Mouse (Mus musculus) heart, embryonic 14.5 days (tissue): Measurements from ENCODE around the gene Mark2. TPM values are rescaled to one million over a fixed set of nuclear protein-coding genes. Genes with fewer than 3 reads are reported as not detected.
A peak's percentile ranks its signal among the peaks of the same experiment; 100 is the strongest.

Experiments
- ATAC-seq: fragments of 200-750 bp; cut with Nextera tagmentation; 2 replicates; pipeline ENCODE4 v1.8.0; 2017; ENCODE audit warnings: low read depth, moderate TSS enrichment; ENCODE audit not compliant: insufficient number of reproducible peaks, insufficient read depth, low FRiP score
- H3K27ac ChIP-seq, 2 experiments: fragments of 200-500 bp in 1 of 2; fragments of 300-500 bp in 1 of 2; sonication (generic) in 1 of 2; replicated peaks in 1 of 2; 2 replicates each; pipeline ENCODE4 v1.5.1; 2012 to 2014; ENCODE audit warnings: low read depth in 2 of 2, low read length in 2 of 2, control low read depth in 1 of 2, mild to moderate bottlenecking in 1 of 2, mixed read lengths in 1 of 2; ENCODE audit not compliant: control insufficient read depth in 1 of 2, insufficient read depth in 1 of 2
- H3K27me3 ChIP-seq: fragments of 300-500 bp; sonication (generic); 2 replicates; pipeline ENCODE4 v1.6.1; 2014; ENCODE audit warnings: mild to moderate bottlenecking, low read length, control low read depth; ENCODE audit not compliant: control insufficient read depth, insufficient read depth
- H3K36me3 ChIP-seq: fragments of 300-500 bp; sonication (generic); 2 replicates; pipeline ENCODE4 v1.6.1; 2014; ENCODE audit warnings: mild to moderate bottlenecking, control low read depth, low read length, mixed read lengths; ENCODE audit not compliant: control insufficient read depth, insufficient read depth
- H3K4me1 ChIP-seq, 2 experiments: fragments of 200-500 bp in 1 of 2; fragments of 300-500 bp in 1 of 2; sonication (generic) in 1 of 2; 2 replicates each; pipeline ENCODE4 v1.6.1; 2012 to 2014; ENCODE audit warnings: low read length in 2 of 2, control low read depth in 1 of 2, mixed read lengths in 1 of 2; ENCODE audit not compliant: control insufficient read depth in 2 of 2, insufficient read depth in 2 of 2
- H3K4me2 ChIP-seq: fragments of 300-500 bp; sonication (generic); 2 replicates; pipeline ENCODE4 v1.6.1; 2014; ENCODE audit warnings: mild to moderate bottlenecking, low read length
- H3K4me3 ChIP-seq, 2 experiments: fragments of 200-500 bp in 1 of 2; fragments of 300-500 bp in 1 of 2; sonication (generic) in 1 of 2; 2 replicates each; pipeline ENCODE4 v1.5.1; 2012 to 2014; ENCODE audit warnings: low read length in 2 of 2, mild to moderate bottlenecking in 2 of 2, control low read depth in 1 of 2, low read depth in 1 of 2, moderate library complexity in 1 of 2; ENCODE audit not compliant: control insufficient read depth in 1 of 2, insufficient read depth in 1 of 2
- H3K9ac ChIP-seq: fragments of 300-500 bp; sonication (generic); 2 replicates; pipeline ENCODE4 v1.6.1; 2014; ENCODE audit warnings: mild to moderate bottlenecking, low read length
- H3K9me3 ChIP-seq: fragments of 300-500 bp; sonication (generic); 2 replicates; pipeline ENCODE4 v1.6.1; 2016; ENCODE audit warnings: low read length, control low read depth; ENCODE audit not compliant: control insufficient read depth
- WGBS: fragments of 180-500 bp; shearing (Covaris S2); extraction: QIAGEN DNeasy Blood & Tissue Kit; methylation state at CpG from one replicate; pipeline ENCODE4 v1.1.7; 2014; 5-methylcytosine and 5-hydroxymethylcytosine counted together
- polyA plus RNA-seq: library from polyadenylated mRNA; unstranded; fragments of >200 nt; fragmentation: Nextera tagmentation; extraction: Ambion mirVana; gene quantifications from 2 replicates; pipeline ENCODE4 v1.2.1, GENCODE M21; 2014

Mark2 gene
- polyA plus RNA-seq, 1 experiment from 2014 or later, result 40.2 TPM

- WGBS, result under 1% methylated on average over 78 of the region's 97 CpGs
- Histone ChIP-seq H3K4me1 (peaks cover 38 to 50% of the 10 kb centered on the region in 2 experiments), H3K36me3 (peaks cover 33% of the 10 kb centered on the region), H3K4me2 (peak overlapping the region; percentile 93), H3K9ac (peak overlapping the region; percentile 91), H3K27me3 (no peaks in the 10 kb centered on the region), H3K27ac (peak overlapping the region; percentile 89 to 95), H3K9me3 (no peaks in the 10 kb centered on the region), H3K4me3 (peak overlapping the region; percentile 76 to 85)
- peak; percentile 37 for ATAC-seq
Observed at GRCm38 (mm10) chr19:7267781-7268721, 73.6 kb downstream of the Mark2 start.

DNA sequence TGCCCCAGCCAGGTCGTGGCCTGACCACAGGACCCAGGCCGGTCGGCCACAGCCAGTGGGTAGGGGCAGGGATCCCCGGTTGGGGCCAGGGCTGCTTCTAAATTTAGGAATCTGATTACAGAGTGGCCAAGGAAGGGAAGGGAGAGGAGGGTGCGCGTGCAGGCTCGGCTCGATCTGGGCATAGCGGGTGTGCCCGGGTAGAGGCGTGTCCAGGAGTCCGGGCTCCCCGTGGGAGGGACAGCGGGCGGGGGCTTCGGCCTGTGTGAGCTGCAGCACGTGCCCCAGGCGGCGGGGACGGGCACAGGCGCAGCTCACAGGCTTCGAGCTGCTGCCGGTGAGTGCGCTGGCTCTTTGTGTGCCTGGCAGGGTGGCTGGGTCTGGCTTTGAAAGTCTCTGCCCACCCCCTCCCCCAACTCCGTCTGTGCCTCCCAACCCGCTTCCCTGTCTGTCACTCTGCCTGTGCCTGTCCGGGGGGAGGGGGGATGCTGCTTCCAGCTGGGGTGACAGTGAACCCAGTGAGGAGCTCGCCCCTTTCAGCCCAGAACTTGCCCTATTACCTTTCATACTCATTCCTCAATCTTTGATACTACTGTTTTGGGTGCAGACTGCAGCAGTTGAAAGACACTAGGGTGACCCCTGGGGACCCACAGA, 74.4 kb downstream of the Mark2 start, which contains the start of gene Rcor2:
Rcor2 (plus strand) TSS at position 235 of the 651 bp plus-strand sequence.
- H3K27ac ChIP-seq, result peak within 1 kb of the TSS; percentile 89 to 95
- peaks cover 25% of the 10 kb centered on the region for H3K36me3 ChIP-seq
- H3K4me2 ChIP-seq, result peak within 1 kb of the TSS; percentile 93
- peak within 1 kb of the TSS; percentile 76 to 85 for H3K4me3 ChIP-seq
- peak within 1 kb of the TSS; percentile 91 for H3K9ac ChIP-seq
- peaks cover 38 to 50% of the 10 kb centered on the region in 2 experiments for H3K4me1 ChIP-seq
- no peaks in the 10 kb centered on the region for H3K27me3 ChIP-seq
- H3K9me3 ChIP-seq, result peaks cover 4% of the 10 kb centered on the region; the same call in 1 of the 2 replicates
- ATAC-seq, result peak; percentile 72
- WGBS, result under 1% methylated on average over 26 of the region's 28 CpGs

DNA sequence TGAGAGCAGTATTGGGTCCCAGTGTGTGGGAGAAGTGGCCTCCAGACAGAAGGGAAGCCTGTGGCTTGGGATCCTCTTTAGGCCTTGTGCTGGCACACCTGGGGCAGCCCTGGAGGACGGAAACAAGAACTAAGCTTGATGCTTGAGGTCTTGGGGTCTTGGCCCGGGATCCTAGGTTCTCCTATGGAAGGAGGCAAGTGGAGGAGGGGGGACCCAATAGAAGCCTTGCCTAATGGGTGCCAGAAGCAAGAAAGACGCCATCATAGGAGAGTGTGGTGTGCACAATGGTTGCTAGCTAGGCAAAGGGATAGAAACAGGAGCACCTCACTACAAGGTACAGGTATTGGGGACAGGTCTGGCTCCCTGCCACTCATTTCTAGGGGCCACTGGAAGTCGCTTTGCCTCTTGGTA, 75.2 kb downstream of the Mark2 start:
- Histone ChIP-seq H3K4me1 (peaks cover 38 to 50% of the 10 kb centered on the region in 2 experiments), H3K27ac (peak overlapping the region; percentile 89 to 95), H3K4me2 (peak overlapping the region; percentile 93), H3K27me3 (no peaks in the 10 kb centered on the region), H3K36me3 (peaks cover 17% of the 10 kb centered on the region), H3K9me3 (peaks cover 4% of the 10 kb centered on the region; the same call in 1 of the 2 replicates), H3K4me3 (no peak overlapping the region), H3K9ac (peak overlapping the region; percentile 91)
- ATAC-seq, result no peak
- WGBS, result 53% methylated on average over 4 of the region's 4 CpGs

DNA sequence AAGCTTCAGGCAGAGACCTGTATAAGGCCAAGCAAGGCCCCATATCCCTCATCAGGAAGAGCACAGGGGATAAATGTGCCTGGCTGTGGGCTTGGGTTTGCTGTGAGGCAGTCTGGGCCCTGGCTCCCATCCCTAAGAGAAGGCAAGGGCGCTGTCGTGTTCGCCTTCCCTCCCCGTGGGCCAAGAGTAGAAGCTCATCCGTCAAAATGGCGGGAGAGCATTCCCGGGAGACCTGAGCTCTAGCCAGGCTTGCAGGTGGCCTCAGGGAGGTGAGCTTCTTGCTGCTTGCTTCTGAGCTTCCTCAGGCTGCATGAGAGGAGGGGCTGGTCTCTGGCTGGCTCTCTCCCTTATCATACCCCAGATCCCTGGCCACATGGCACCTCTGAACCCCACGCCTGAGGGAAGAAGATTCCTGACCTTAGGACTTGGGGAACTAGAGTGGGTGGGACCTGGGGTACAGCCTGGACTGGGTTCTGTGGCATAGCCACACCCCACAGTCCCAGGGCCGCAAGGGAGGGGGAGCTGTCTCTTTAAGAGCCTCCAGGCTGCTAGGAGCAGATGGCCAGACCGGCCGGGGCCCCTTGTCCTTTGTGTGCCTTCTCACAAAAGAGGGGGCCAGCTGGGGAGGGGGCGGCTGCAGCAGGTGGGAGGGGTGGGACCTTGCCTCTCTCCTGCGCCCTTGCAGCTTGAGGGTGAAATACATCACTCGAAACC, 76.0 kb downstream of the Mark2 start:
- Histone ChIP-seq H3K27me3 (no peaks in the 10 kb centered on the region), H3K9me3 (peaks cover 4% of the 10 kb centered on the region; the same call in 1 of the 2 replicates), H3K4me2 (peak overlapping the region; percentile 47), H3K4me3 (no peak overlapping the region; a peak in 1 of 4 replicates), H3K9ac (peak overlapping the region; percentile 91), H3K27ac (peak overlapping the region; percentile 85 to 95), H3K4me1 (peaks cover 38 to 50% of the 10 kb centered on the region in 2 experiments), H3K36me3 (peaks cover 9% of the 10 kb centered on the region)
- WGBS, result 22% methylated on average over 14 of the region's 14 CpGs
- no peak for ATAC-seq

DNA sequence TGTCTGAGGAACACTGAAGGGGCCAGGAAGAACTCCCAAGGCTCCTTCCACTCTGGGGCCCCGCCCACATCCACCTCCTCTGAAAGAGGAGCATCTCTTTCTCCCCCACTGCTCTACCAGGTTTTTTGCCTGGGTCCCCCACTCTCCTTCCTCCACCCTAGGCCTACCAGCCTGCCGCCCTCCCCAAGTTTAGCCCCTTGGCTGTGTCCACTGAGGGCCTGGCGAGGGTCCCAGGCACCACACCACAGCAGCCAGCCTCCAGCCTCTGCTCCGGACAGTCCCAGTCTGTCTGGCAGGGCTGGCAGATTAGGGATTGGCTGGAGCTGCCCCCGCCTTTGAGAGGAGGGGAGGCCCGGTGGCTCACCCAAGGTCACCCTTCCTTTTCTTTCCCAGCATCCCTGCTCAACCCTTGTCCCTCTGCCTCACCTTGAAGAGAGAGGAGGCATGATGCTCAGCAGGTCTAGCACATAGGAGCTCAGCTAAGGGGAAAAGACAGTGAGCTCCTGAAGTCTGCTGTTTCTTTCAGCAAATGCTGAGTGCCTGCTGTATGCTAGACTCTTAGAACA, 76.8 kb downstream of the Mark2 start:
- peak; percentile 23 for ATAC-seq
- peaks cover 2% of the 10 kb centered on the region; the same call in 1 of the 2 replicates for H3K36me3 ChIP-seq
- H3K9me3 ChIP-seq, result peaks cover 4% of the 10 kb centered on the region; the same call in 1 of the 2 replicates
- H3K27ac ChIP-seq, result peak overlapping the region; percentile 85 to 95
- WGBS, result 13% methylated on average over 6 of the region's 6 CpGs
- H3K4me2 ChIP-seq, result peak overlapping the region; percentile 38
- H3K4me1 ChIP-seq, result peaks cover 36 to 48% of the 10 kb centered on the region in 2 experiments
- no peak overlapping the region for H3K4me3 ChIP-seq
- peak overlapping the region; percentile 91 for H3K9ac ChIP-seq
- no peaks in the 10 kb centered on the region for H3K27me3 ChIP-seq

GRCm38 (mm10) chr19:7264088-7264765, 77.4 kb downstream of the Mark2 start:
- peak overlapping the region; percentile 38 for H3K4me2 ChIP-seq
- 12% methylated on average over 9 of the region's 9 CpGs for WGBS

More at GRCm38 (mm10) chr19:7264088-7264765, 77.4 kb downstream of the Mark2 start:
- Histone ChIP-seq H3K4me3 (no peak overlapping the region), H3K27ac (peak overlapping the region; percentile 37 to 95), H3K4me1 (peaks cover 31 to 42% of the 10 kb centered on the region in 2 experiments), H3K27me3 (no peaks in the 10 kb centered on the region), H3K9ac (peak overlapping the region; percentile 57), H3K9me3 (peaks cover 4% of the 10 kb centered on the region; the same call in 1 of the 2 replicates), H3K36me3 (no peaks in the 10 kb centered on the region)
- ATAC-seq, result no peak
